Mouse (Mus musculus) mouse embryonic stem cell (cell line): ENCODE results near the gene Gm8994.

Experiments
- in situ Hi-C, 2 experiments: fragments of 300-500 bp; cut with MboI; formaldehyde crosslinking; loops; 1 replicate in 1 of 2; 3 replicates in 1 of 2; pipeline ENCODE4 v1.14.3; 2019 to 2020; ENCODE audit warnings: low sequenced_read_pairs in 2 of 2, low pct_unique_long_range_greater_than_20kb in 1 of 2, mixed read lengths in 1 of 2; ENCODE audit not compliant: unreplicated experiment in 1 of 2

Gm8994 gene

GRCm38 (mm10) chr6:136327239-136327638 is at the start of gene Gm8994:
Gene Gm8994 (plus strand): TSS chr6:136327539.
- in situ Hi-C loops, result loop anchor here (5.0 kb wide), 1 partner anchor 80 kb away; no protein-coding TSS in a partner anchor

- in situ Hi-C loops, result no loop called here
Observed at GRCm38 (mm10) chr6:136277685-136278084, 49.7 kb upstream of the Gm8994 start.

GRCm38 (mm10) chr6:136284565-136284964 is 42.8 kb upstream of the Gm8994 start:
- in situ Hi-C loops, result no loop called here

- in situ Hi-C loops, result no loop called here
Observed at GRCm38 (mm10) chr6:136286180-136286579, 41.2 kb upstream of the Gm8994 start.

GRCm38 (mm10) chr6:136286589-136286988 is 40.8 kb upstream of the Gm8994 start:
- in situ Hi-C loops, result no loop called here

- in situ Hi-C loops, result no loop called here
Observed at GRCm38 (mm10) chr6:136291424-136291823, 35.9 kb upstream of the Gm8994 start.

- in situ Hi-C loops, result no loop called here
Observed at GRCm38 (mm10) chr6:136291951-136292714, 35.2 kb upstream of the Gm8994 start.

GRCm38 (mm10) chr6:136293700-136294099 is 33.6 kb upstream of the Gm8994 start:
- in situ Hi-C loops, result no loop called here

- in situ Hi-C loops, result no loop called here
Observed at GRCm38 (mm10) chr6:136295821-136296220, 31.5 kb upstream of the Gm8994 start.

GRCm38 (mm10) chr6:136296251-136296650 is 31.1 kb upstream of the Gm8994 start:
- in situ Hi-C loops, result no loop called here

GRCm38 (mm10) chr6:136303514-136303913 is 23.8 kb upstream of the Gm8994 start:
- in situ Hi-C loops, result no loop called here

GRCm38 (mm10) chr6:136304369-136304988 is 22.9 kb upstream of the Gm8994 start:
- in situ Hi-C loops, result no loop called here

- in situ Hi-C loops, result no loop called here
Observed at GRCm38 (mm10) chr6:136309487-136309886, 17.9 kb upstream of the Gm8994 start.

GRCm38 (mm10) chr6:136328416-136328815 is 1.1 kb downstream of the Gm8994 start:
- in situ Hi-C loops, result loop anchor here (5.0 kb wide), 1 partner anchor 79 kb away; no protein-coding TSS in a partner anchor

GRCm38 (mm10) chr6:136340669-136341068 is 13.3 kb downstream of the Gm8994 start:
- in situ Hi-C loops, result no loop called here

- in situ Hi-C loops, result no loop called here
Observed at GRCm38 (mm10) chr6:136341093-136341492, 13.8 kb downstream of the Gm8994 start.

- in situ Hi-C loops, result no loop called here
Observed at GRCm38 (mm10) chr6:136343868-136344267, 16.5 kb downstream of the Gm8994 start.

- in situ Hi-C loops, result no loop called here
Observed at GRCm38 (mm10) chr6:136345034-136345433, 17.7 kb downstream of the Gm8994 start.

GRCm38 (mm10) chr6:136345641-136346040 is 18.3 kb downstream of the Gm8994 start:
- in situ Hi-C loops, result no loop called here

- in situ Hi-C loops, result no loop called here
Observed at GRCm38 (mm10) chr6:136347053-136347452, 19.7 kb downstream of the Gm8994 start.
